Mouse (Mus musculus): Measurements from ENCODE around the gene 1110059E24Rik. TPM values are rescaled to one million over a fixed set of nuclear protein-coding genes. Genes with fewer than 3 reads are reported as not detected.
"Not testable (repeated sequence)": the region's sequence is repeated elsewhere in the genome, so short reads cannot be mapped to it uniquely, and the experiment has no call there.

The 1110059E24Rik gene
- total RNA-seq (2015) (46.4 and 49.2 TPM in 2 replicates), total RNA-seq (2017) (68.3 and 82.1 TPM in 2 replicates)

GRCm38 (mm10) chr19:21652285-21653171 lies at the start of gene 1110059E24Rik:
1110059E24Rik (minus strand) TSS chr19:21652976.
- ATAC-seq (replicated peaks; ENCODE audit: poor library complexity) = peak; percentile 95

GRCm38 (mm10) chr19:21680986-21681385 lies 28.2 kb upstream of the 1110059E24Rik start:
- no peak for ATAC-seq (replicated peaks; ENCODE audit: poor library complexity)

DNA sequence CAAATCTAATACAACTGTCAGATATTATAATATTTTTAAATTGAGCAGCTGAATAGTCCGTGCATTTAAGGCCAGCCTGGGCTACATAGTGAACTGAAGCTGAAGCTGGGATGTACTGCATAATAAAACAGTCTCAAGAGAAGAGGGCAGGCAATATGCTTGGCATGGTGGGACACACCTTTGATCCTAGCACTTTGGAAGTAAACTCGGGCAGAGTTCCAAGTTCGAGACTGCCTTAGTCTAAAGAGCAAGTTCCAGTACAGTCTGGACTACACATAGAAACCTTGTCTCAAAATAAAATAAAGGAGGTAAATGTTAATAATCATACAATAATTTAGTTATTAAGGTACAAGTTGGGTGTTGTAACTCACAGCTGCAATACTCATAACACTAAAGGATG lies 27.3 kb upstream of the 1110059E24Rik start:
- ATAC-seq (replicated peaks; ENCODE audit: poor library complexity) = no peak

DNA sequence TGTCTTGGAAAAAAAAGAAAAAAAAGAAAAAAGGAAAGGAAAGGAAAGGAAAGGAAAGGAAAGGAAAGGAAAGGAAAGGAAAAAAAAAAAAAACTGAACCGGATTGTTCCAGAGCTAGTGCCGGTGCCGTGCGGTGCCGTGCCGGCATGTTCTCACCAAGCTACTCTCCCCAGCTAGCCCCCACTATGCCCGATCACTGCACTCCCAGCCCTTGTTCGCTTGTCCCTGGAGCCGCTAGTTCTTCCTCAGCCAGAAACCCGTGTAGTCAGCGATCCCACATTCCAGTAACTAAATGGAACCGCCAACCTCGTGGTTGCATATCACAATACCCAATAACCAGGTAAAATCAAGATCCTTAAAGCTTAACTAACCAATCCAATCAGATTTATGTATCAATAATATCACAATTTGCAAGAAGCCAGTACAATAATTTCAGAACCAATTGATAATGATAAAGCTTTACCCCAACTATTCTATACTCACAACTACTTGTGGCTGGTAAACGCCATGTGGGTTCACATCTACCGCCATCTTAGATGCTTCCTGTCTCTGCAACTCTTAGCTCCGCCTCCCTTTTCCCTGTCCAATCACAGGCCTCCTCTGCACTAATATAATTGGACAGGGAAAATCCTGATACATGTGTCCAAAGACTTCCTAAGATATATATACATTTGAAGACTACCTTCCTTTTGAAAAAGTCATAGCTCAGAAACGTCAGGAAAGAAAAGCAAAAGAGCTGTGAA lies 21.7 kb upstream of the 1110059E24Rik start:
- no peak for ATAC-seq (replicated peaks; ENCODE audit: poor library complexity)

DNA sequence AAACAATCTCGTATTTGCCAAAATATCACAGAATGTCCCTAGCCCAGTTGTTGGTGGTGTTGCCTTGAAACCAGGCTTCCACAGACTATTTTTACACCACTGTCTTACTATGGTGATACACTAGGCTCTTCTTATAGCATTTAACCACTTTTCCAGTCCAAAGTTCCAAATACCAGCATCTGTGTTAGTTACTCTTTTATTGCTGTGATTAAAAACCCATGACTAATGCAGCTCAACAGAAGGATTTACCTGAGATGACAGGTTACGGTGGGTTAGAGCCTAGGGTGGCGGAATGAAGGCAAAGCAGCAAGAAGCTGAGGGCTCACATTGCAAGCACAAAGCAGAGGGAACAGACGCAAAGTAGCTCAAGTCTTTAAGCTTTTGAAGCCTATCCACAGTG lies 16.9 kb upstream of the 1110059E24Rik start:
- ATAC-seq (replicated peaks; ENCODE audit: poor library complexity) = no peak

GRCm38 (mm10) chr19:21663756-21664456 lies 11.1 kb upstream of the 1110059E24Rik start:
- ATAC-seq (replicated peaks; ENCODE audit: poor library complexity) = peak; percentile 88

GRCm38 (mm10) chr19:21660734-21661133 lies 8.0 kb upstream of the 1110059E24Rik start:
- no peak for ATAC-seq (replicated peaks; ENCODE audit: poor library complexity)

DNA sequence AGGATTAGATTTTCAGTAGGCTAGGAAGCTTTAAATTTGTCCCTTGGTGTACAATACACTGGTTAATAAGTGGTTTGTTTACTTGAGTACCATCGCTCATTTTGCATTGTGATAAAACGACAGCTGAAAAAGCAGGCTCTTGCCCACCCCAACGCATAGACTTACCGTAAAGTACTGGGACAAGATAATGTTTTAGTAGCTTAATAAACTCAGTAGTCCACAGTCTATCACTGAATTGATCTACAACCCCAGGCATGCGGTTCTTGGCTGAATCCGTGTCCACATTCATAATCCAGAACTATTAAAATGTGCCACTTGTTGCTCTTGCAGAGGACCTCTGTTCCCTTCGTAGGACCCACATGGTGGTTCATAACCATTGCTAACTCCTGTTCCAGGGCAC lies 2.0 kb upstream of the 1110059E24Rik start:
- no peak for ATAC-seq (replicated peaks; ENCODE audit: poor library complexity)

DNA sequence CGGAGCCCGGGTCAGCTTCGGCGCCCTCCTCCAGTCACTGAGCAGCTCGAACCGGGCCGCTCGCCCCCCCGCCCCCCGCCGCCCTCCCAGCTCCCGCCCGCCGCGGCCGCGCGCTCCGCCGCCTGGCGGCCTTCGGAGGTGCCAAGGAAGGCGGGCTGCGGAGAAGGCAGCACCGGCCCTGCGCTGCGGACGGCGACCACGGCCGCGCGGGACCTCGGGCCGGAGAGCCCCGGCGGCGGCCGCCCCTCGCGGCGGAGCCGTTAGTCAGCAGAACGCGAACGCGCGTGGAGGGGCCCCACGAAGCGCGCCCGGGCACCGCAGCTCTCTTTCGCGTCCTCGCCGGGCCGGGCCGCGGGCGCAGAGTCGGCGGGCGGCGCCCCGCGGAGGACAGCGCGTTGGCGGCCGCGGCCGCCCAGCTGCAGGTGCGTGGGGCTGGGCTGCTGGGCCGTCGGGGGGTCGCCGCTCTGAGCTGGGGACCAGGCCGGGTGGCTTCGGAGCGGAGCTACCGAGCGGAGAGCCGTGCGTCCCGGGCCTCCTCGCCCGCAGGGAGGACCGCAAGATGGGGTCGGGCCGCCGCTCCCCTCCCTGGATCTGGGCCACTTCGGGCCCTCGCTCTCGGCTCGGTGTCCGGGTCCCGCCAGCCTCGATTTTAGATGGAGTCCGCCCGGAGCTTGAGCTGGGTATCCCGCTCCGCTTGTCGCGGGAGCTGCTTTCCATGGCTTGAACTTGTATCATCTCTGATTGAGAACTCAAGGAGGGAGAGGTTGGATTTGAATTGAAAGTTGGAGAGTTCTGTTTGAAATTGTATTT lies 601 bp upstream of the 1110059E24Rik start, which contains the start of gene Abhd17b:
Gene Abhd17b (plus strand): TSS at position 14 of the 810 bp plus-strand sequence.
- ATAC-seq (replicated peaks; ENCODE audit: poor library complexity) = no peak; the same call in 1 of the 2 replicates

GRCm38 (mm10) chr19:21651664-21652063 lies 1.1 kb downstream of the 1110059E24Rik start:
- ATAC-seq (replicated peaks; ENCODE audit: poor library complexity) = no peak

GRCm38 (mm10) chr19:21646142-21646541 lies 6.6 kb downstream of the 1110059E24Rik start:
- peak; percentile 53 for ATAC-seq (replicated peaks; ENCODE audit: poor library complexity)

DNA sequence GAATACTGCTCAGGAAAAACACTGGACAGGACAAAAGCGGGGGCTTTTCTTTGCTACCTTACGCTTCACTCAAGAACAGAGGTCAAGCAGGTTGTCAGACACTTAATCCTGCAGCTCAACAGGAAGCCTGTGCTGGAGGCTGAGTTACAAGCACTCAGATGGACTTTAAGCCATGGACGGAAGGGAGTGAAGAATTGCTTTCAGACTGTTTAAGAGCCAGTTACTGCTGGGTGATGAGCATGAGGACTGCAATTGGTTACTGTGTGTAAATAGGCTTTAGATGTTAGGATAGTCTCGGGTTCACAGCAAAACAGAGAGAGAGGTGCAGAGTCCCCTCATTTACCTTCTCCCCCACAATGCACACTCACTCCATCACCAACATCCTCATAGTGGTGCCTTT lies 7.5 kb downstream of the 1110059E24Rik start:
- ATAC-seq (replicated peaks; ENCODE audit: poor library complexity) = no peak

- ATAC-seq (replicated peaks; ENCODE audit: poor library complexity) = peak; percentile 37; the same call in 1 of the 2 replicates
These were observed 8.8 kb downstream of the 1110059E24Rik start for GRCm38 (mm10) chr19:21643935-21644334.

GRCm38 (mm10) chr19:21637672-21638071 lies 15.1 kb downstream of the 1110059E24Rik start:
- ATAC-seq (replicated peaks; ENCODE audit: poor library complexity) = no peak

DNA sequence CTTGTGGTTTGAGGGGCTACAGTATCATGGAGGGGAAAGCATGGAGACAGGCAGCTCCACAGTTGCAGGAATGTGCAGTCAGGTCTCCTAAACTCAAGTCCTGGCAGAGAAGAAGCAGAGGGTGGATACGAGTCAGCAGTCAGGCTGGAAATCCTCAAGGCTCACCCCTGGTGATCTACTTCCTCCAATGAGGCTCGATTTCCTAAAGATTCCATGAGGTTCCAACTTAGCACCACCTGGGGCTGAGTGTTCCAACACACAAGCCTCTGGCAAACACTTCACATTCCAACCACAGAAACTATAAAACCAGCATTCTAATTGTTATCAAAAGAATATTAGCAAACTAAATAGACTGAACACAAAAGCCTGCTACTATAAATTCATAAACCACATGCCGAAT lies 15.9 kb downstream of the 1110059E24Rik start:
- ATAC-seq (replicated peaks; ENCODE audit: poor library complexity) = peak; percentile 14; the same call in 1 of the 2 replicates

DNA sequence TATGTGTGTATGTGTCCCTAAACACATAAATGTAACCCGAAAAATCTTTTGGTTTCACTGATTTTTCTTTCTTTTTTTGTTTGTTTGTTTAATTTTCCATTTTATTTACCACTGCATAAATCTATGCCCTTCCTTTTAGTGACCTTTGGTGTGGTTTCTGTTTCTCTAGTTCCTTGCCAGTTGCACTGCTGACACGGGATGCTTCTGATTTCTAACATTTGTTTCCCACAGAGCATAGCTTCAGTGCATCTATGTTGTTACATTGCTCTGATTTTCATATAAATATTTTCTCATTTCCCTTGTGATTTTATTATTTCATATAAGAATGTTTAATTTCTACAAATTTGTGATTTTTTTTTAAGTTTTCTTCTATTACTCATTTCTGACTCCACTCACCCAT lies 17.4 kb downstream of the 1110059E24Rik start:
- ATAC-seq (replicated peaks; ENCODE audit: poor library complexity) = no peak

GRCm38 (mm10) chr19:21630656-21631331 lies 22.0 kb downstream of the 1110059E24Rik start:
- ATAC-seq (replicated peaks; ENCODE audit: poor library complexity) = peak; percentile 87

- no peak for ATAC-seq (replicated peaks; ENCODE audit: poor library complexity)
These were observed 23.3 kb downstream of the 1110059E24Rik start for GRCm38 (mm10) chr19:21629501-21629900.

DNA sequence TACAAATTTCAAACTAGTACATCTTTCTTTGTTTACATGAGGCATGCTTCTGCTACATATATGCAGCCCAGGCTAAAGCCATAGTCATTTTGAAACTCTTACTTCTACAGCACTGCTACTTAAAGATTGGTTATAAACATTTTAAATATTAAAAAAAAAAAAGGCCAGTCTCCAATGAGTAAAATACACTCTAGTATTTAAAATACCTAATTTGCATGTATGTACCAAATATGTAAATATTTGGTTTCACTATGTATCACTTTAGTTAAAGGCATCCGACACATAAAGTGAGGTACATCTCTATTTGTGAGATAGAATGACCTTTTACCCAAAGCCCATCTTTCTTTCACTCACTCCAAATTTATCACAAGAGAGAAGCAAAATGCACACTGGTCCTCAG lies 23.7 kb downstream of the 1110059E24Rik start:
- ATAC-seq (replicated peaks; ENCODE audit: poor library complexity) = no peak

- ATAC-seq (replicated peaks; ENCODE audit: poor library complexity) = not testable (repeated sequence)
These were observed 24.3 kb downstream of the 1110059E24Rik start for GRCm38 (mm10) chr19:21628440-21628839.
